Mouse (Mus musculus): ENCODE results near the gene 1700003E16Rik.

1700003E16Rik gene

GRCm38 (mm10) chr6:83207361-83208049, 51.3 kb downstream of the 1700003E16Rik start:
- no peak for DNase-seq

GRCm38 (mm10) chr6:83208050-83208400, 51.8 kb downstream of the 1700003E16Rik start:
- DNase-seq: no peak

- DNase-seq: no peak
Measured at GRCm38 (mm10) chr6:83210495-83210894, 54.3 kb downstream of the 1700003E16Rik start.

GRCm38 (mm10) chr6:83211526-83211925, 55.3 kb downstream of the 1700003E16Rik start:
- no peak for DNase-seq

Data from thymus, adult 18-20 months (tissue).